Mouse (Mus musculus): ENCODE results near the gene Ebf1. TPM values are rescaled to one million over a fixed set of nuclear protein-coding genes. Genes with fewer than 3 reads are reported as not detected.

Ebf1 gene
- total RNA-seq, 2 experiments from 2014 or later: 27.2 to 31.0 TPM

Other genes starting within 250 kb of the Ebf1 start
- gene Il12b, start 217.3 kb upstream of the Ebf1 start, total RNA-seq (2021): not detected
- 10 to 100 TPM; 36.4 to 41.5 TPM for gene Ublcp1, start 146.8 kb upstream of the Ebf1 start, total RNA-seq (2021)
- 10 to 100 TPM; 30.0 TPM for gene Rnf145, start 98.4 kb upstream of the Ebf1 start, total RNA-seq (2021)